Mouse (Mus musculus) embryonic facial prominence, embryonic 12.5 days (tissue): ENCODE results near the gene Cdk15. TPM values are rescaled to one million over a fixed set of nuclear protein-coding genes. Genes with fewer than 3 reads are reported as not detected.
A peak's percentile ranks its signal among the peaks of the same experiment; 100 is the strongest.

Source experiments
- ATAC-seq: fragments of 200-750 bp; cut with Nextera tagmentation; 2 replicates; pipeline ENCODE4 v1.8.0; 2017; ENCODE audit not compliant: insufficient number of reproducible peaks, insufficient read depth, low FRiP score, low TSS enrichment
- H3K27ac ChIP-seq: fragments of 300-500 bp; sonication (generic); 2 replicates; pipeline ENCODE4 v1.5.1; 2016; ENCODE audit warnings: mild to moderate bottlenecking
- H3K27me3 ChIP-seq: fragments of 300-500 bp; sonication (generic); 2 replicates; pipeline ENCODE4 v1.6.1; 2016; ENCODE audit warnings: mild to moderate bottlenecking, moderate library complexity
- H3K36me3 ChIP-seq: fragments of 300-500 bp; sonication (generic); 2 replicates; pipeline ENCODE4 v1.6.1; 2016; ENCODE audit warnings: mild to moderate bottlenecking
- H3K4me1 ChIP-seq: fragments of 300-500 bp; sonication (generic); 2 replicates; pipeline ENCODE4 v1.6.1; 2016
- H3K4me2 ChIP-seq: fragments of 300-500 bp; sonication (generic); replicated peaks from 2 replicates; pipeline ENCODE4 v1.6.1; 2016; ENCODE audit warnings: mild to moderate bottlenecking, moderate library complexity
- H3K4me3 ChIP-seq: fragments of 300-500 bp; sonication (generic); 2 replicates; pipeline ENCODE4 v1.5.1; 2016; ENCODE audit warnings: mild to moderate bottlenecking
- H3K9ac ChIP-seq: fragments of 300-500 bp; sonication (generic); 2 replicates; pipeline ENCODE4 v1.6.1; 2016; ENCODE audit warnings: mild to moderate bottlenecking, moderate library complexity
- H3K9me3 ChIP-seq: fragments of 300-500 bp; sonication (generic); 2 replicates; pipeline ENCODE4 v1.6.1; 2016; ENCODE audit warnings: mild to moderate bottlenecking, moderate library complexity
- WGBS: fragments of 180-500 bp; shearing (Covaris S2); methylation state at CpG from one replicate; pipeline ENCODE4 v1.1.7; 2016; 5-methylcytosine and 5-hydroxymethylcytosine counted together
- polyA plus RNA-seq: library from polyadenylated mRNA; unstranded; fragments of >200 nt; fragmentation: Nextera tagmentation; extraction: Ambion mirVana; gene quantifications from 2 replicates; pipeline ENCODE4 v1.2.1, GENCODE M21; 2016

Cdk15 gene
- polyA plus RNA-seq, 1 experiment from 2014 or later: 0.67 TPM

DNA sequence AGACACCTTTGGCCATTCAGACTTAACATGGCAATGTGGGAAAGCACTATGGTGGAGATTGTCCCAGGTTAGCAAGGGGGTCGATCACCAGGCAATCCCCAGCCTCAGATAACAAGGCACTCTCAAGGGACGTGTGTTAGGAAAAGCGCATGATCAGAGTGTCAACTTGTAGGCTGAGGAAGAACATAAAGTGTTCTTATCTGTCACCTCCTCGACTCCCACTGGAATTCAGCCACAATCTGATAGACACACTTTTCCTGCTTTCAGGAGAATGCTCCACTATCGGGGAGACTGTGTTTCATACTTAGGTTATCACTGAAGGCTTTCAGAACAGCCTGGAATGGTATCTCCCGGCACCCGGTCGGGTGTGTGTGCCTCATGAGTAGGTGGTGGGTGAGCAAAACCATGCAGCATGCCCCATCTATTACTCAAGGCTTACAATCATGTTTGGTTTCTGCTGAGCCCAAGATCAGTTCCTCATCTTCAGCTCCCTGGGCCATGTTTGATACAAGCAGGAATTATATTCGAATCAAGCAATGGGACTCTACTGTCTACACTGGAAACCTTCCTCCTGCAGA, 107.8 kb downstream of the Cdk15 start:
- H3K4me1 ChIP-seq: peaks cover 11% of the 10 kb centered on the region; the same call in 1 of the 2 replicates
- 81% methylated on average over 9 of the region's 9 CpGs for WGBS
- no peak overlapping the region for H3K9ac ChIP-seq
- H3K4me3 ChIP-seq: no peak overlapping the region
- no peaks in the 10 kb centered on the region for H3K36me3 ChIP-seq
- H3K9me3 ChIP-seq: no peaks in the 10 kb centered on the region
- H3K27ac ChIP-seq: no peak overlapping the region
- no peaks in the 10 kb centered on the region for H3K27me3 ChIP-seq
- no peak overlapping the region for H3K4me2 ChIP-seq
- ATAC-seq: no peak

- ATAC-seq: 0 out of 2 replicates have a peak, but pooled peaks have one; percentile 60
- H3K36me3 ChIP-seq: no peaks in the 10 kb centered on the region
- H3K27ac ChIP-seq: no peak overlapping the region
- H3K9me3 ChIP-seq: no peaks in the 10 kb centered on the region
- no peak overlapping the region for H3K4me3 ChIP-seq
- H3K9ac ChIP-seq: no peak overlapping the region
- WGBS: 25% methylated on average over 13 of the region's 13 CpGs
- peaks cover 11% of the 10 kb centered on the region; the same call in 1 of the 2 replicates for H3K4me1 ChIP-seq
- no peaks in the 10 kb centered on the region for H3K27me3 ChIP-seq
- H3K4me2 ChIP-seq: no peak overlapping the region
These were observed 111.4 kb downstream of the Cdk15 start for GRCm38 (mm10) chr1:59367928-59368648.

DNA sequence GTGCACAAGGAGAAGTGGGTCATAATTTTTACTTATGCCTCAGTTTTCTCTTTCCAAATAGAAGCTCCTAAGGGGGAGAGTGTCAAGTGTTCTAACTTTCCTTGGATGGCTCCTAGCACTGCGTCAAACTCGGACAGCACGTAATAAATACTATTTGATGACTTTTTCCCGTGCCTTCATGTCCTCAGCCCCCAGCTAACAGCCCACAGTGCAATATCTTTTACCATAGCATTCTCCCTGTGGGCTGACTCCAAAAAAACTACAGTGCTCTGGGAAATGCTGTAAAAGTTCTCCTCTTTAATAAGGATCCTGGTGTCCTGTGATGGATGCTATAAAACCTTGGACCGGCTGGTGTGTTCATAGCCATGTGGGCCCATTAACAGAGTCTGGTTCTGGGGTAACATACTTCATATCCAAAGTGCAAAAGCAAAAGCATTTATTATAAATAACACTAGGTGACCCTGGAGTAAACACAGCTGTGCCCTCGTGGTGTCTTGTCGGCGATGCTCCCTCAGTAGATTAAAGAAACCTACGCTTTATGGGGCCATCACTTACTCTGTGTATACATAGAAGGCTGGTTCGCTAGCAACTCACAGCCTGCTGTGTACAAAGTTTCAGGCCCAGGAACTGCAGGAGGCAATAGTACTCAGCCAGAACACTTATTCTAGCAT, 112.1 kb downstream of the Cdk15 start:
- Histone ChIP-seq H3K27ac (no peak overlapping the region), H3K4me3 (no peak overlapping the region), H3K4me2 (no peak overlapping the region), H3K36me3 (no peaks in the 10 kb centered on the region), H3K4me1 (peaks cover 11% of the 10 kb centered on the region; the same call in 1 of the 2 replicates), H3K9ac (no peak overlapping the region), H3K27me3 (no peaks in the 10 kb centered on the region), H3K9me3 (no peaks in the 10 kb centered on the region)
- WGBS: 78% methylated on average over 10 of the region's 10 CpGs
- ATAC-seq: no peak

- Histone ChIP-seq H3K9ac (no peak overlapping the region), H3K4me3 (no peak overlapping the region), H3K27ac (no peak overlapping the region), H3K4me2 (no peak overlapping the region), H3K4me1 (peaks cover 11% of the 10 kb centered on the region; the same call in 1 of the 2 replicates), H3K9me3 (no peaks in the 10 kb centered on the region), H3K36me3 (no peaks in the 10 kb centered on the region), H3K27me3 (no peaks in the 10 kb centered on the region)
- ATAC-seq: no peak
- 71% methylated on average over 7 of the region's 7 CpGs for WGBS
These were observed 112.6 kb downstream of the Cdk15 start for GRCm38 (mm10) chr1:59369320-59369685.

DNA sequence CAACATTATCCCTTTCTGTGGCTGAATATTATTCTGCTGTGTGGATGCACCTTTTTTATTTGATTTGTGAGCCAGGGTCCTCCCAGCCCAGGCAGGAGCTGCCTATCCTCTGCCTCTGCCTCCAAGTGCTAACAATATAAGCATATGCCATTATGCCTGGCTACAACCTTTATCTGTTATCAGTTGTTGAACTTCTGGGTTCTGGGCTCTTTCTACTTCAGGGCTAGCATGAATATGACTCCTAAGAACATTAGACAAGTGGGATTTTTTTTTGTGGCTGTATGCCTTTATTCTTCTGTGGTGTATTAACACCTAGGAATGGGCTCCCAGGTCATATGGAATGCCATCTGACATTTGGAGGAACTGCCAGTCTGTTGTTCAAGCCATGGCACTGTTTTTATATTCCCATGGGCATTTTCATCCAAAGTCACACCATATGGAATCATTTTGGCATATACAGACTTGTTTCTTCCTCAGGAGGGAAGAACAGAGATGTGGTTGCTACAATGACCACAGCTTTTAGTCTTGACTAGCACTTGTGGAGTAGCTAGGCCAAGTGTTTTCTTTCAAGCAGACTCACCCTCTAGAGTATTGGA, 113.7 kb downstream of the Cdk15 start:
- no peaks in the 10 kb centered on the region for H3K27me3 ChIP-seq
- no peaks in the 10 kb centered on the region for H3K36me3 ChIP-seq
- H3K4me1 ChIP-seq: peaks cover 11% of the 10 kb centered on the region; the same call in 1 of the 2 replicates
- H3K9ac ChIP-seq: no peak overlapping the region
- no peak overlapping the region for H3K27ac ChIP-seq
- no peak overlapping the region for H3K4me3 ChIP-seq
- H3K4me2 ChIP-seq: no peak overlapping the region
- H3K9me3 ChIP-seq: 0 out of 2 replicates have a peak, but pooled peaks cover 3% of the 10 kb centered on the region
- ATAC-seq: no peak

GRCm38 (mm10) chr1:59376021-59376548, 119.4 kb downstream of the Cdk15 start:
- no peak overlapping the region for H3K27ac ChIP-seq
- WGBS: 11% methylated on average over 13 of the region's 13 CpGs

GRCm38 (mm10) chr1:59376557-59376956, 119.9 kb downstream of the Cdk15 start:
- Histone ChIP-seq H3K27me3 (no peaks in the 10 kb centered on the region), H3K9ac (no peak overlapping the region), H3K4me1 (peaks cover 9% of the 10 kb centered on the region; the same call in 1 of the 2 replicates), H3K36me3 (no peaks in the 10 kb centered on the region), H3K27ac (no peak overlapping the region), H3K4me3 (no peak overlapping the region), H3K9me3 (0 out of 2 replicates have a peak, but pooled peaks cover 3% of the 10 kb centered on the region), H3K4me2 (no peak overlapping the region; the same call in 1 of the 2 replicates)
- no peak for ATAC-seq
- WGBS: 5% methylated on average over 3 of the region's 3 CpGs

More at GRCm38 (mm10) chr1:59376021-59376548, 119.4 kb downstream of the Cdk15 start:
- no peak overlapping the region for H3K4me3 ChIP-seq
- peaks cover 9% of the 10 kb centered on the region; the same call in 1 of the 2 replicates for H3K4me1 ChIP-seq
- H3K4me2 ChIP-seq: peak overlapping the region; percentile 26; the same call in 1 of the 2 replicates
- 0 out of 2 replicates have a peak, but pooled peaks cover 3% of the 10 kb centered on the region for H3K9me3 ChIP-seq
- H3K27me3 ChIP-seq: no peaks in the 10 kb centered on the region
- H3K9ac ChIP-seq: no peak overlapping the region
- no peaks in the 10 kb centered on the region for H3K36me3 ChIP-seq
- ATAC-seq: no peak

GRCm38 (mm10) chr1:59377312-59377711, 120.6 kb downstream of the Cdk15 start:
- Histone ChIP-seq H3K9me3 (0 out of 2 replicates have a peak, but pooled peaks cover 3% of the 10 kb centered on the region), H3K36me3 (no peaks in the 10 kb centered on the region)

DNA sequence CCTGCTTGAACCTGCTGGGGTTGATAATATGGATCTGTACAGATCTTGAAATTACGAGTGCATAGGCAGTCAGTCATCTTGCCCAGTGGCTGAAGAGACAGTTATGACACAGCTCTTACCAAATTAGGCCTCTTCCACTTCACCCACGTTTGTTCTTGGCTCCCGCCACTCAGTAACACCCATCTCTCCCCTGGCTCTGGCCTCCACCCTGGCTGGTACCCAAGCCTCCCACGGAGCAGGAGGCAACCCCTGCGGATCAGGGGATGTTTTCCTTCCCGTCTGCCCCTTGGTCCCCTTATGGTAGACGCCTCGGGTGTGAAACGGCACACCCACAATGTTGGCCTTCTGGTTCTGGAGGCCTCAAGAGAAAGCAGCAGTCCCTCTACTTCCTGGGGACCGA, 124.2 kb downstream of the Cdk15 start:
- no peaks in the 10 kb centered on the region for H3K9me3 ChIP-seq
- no peak for ATAC-seq
- no peak overlapping the region for H3K27ac ChIP-seq
- peaks cover 7% of the 10 kb centered on the region; the same call in 1 of the 2 replicates for H3K4me1 ChIP-seq
- WGBS: 74% methylated on average over 10 of the region's 10 CpGs
- no peak overlapping the region for H3K9ac ChIP-seq
- H3K36me3 ChIP-seq: no peaks in the 10 kb centered on the region
- no peaks in the 10 kb centered on the region for H3K27me3 ChIP-seq
- no peak overlapping the region for H3K4me3 ChIP-seq
- H3K4me2 ChIP-seq: no peak overlapping the region

More at GRCm38 (mm10) chr1:59377312-59377711, 120.6 kb downstream of the Cdk15 start:
- ATAC-seq: no peak
- Histone ChIP-seq H3K9ac (no peak overlapping the region), H3K4me2 (no peak overlapping the region), H3K27me3 (no peaks in the 10 kb centered on the region), H3K4me1 (peaks cover 9% of the 10 kb centered on the region; the same call in 1 of the 2 replicates), H3K27ac (no peak overlapping the region), H3K4me3 (no peak overlapping the region)
- WGBS: 76% methylated on average over 9 of the region's 9 CpGs

- H3K4me1 ChIP-seq: peaks cover 2% of the 10 kb centered on the region; the same call in 1 of the 2 replicates
- WGBS: 84% methylated on average over 7 of the region's 7 CpGs
- H3K4me2 ChIP-seq: no peak overlapping the region
- ATAC-seq: no peak
- H3K27ac ChIP-seq: no peak overlapping the region
- no peak overlapping the region for H3K9ac ChIP-seq
- no peaks in the 10 kb centered on the region for H3K27me3 ChIP-seq
- H3K9me3 ChIP-seq: no peaks in the 10 kb centered on the region
- H3K4me3 ChIP-seq: no peak overlapping the region
- H3K36me3 ChIP-seq: no peaks in the 10 kb centered on the region
These were observed 124.8 kb downstream of the Cdk15 start for GRCm38 (mm10) chr1:59381483-59381882.

DNA sequence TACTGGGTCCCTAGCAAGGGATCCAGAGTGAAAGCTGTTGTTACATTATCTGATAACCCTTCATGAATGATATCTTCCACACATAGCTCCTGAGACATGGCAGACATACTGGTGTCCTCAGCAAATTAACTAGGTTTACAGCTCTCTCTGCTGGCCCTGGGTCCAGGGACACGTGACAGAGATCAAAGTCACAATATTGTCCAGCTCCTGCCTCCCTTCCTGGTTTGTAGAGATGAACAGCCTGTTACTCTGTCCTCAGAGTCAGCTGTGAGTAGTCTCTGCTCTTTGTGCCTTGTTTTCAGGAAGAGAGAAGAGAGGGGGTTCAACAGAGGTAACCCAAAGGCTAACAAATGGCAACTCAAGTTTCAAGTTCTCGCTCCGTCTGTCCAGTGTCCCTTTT, 125.8 kb downstream of the Cdk15 start:
- Histone ChIP-seq H3K4me2 (no peak overlapping the region), H3K9ac (no peak overlapping the region), H3K9me3 (no peaks in the 10 kb centered on the region), H3K36me3 (no peaks in the 10 kb centered on the region), H3K4me1 (no peaks in the 10 kb centered on the region), H3K27ac (no peak overlapping the region), H3K27me3 (no peaks in the 10 kb centered on the region), H3K4me3 (no peak overlapping the region)
- ATAC-seq: no peak
- 87% methylated on average over 3 of the region's 3 CpGs for WGBS
